Mouse (Mus musculus): ENCODE results near the gene Ascl2. TPM values are rescaled to one million over a fixed set of nuclear protein-coding genes. Genes with fewer than 3 reads are reported as not detected.

The Ascl2 gene
- 0.29 and 0.51 TPM in 2 replicates for polyA plus RNA-seq (2016; fragmentation: Nextera tagmentation; extraction: Ambion mirVana)

- Histone ChIP-seq H3K27ac (no peak within 1 kb of the TSS), H3K4me2 (replicated peaks) (peak within 1 kb of the TSS; percentile 97), H3K9ac (peak within 1 kb of the TSS; percentile 28; the same call in 1 of the 2 replicates), H3K27me3 (peaks cover 87% of the 10 kb centered on the region), H3K36me3 (no peaks in the 10 kb centered on the region), H3K9me3 (no peaks in the 10 kb centered on the region), H3K4me3 (peak within 1 kb of the TSS; percentile 42), H3K4me1 (peaks cover 19% of the 10 kb centered on the region)
- ATAC-seq (ENCODE audit: insufficient number of reproducible peaks, insufficient read depth, low FRiP score, low TSS enrichment), result peak; percentile 37
- WGBS, result under 1% methylated on average over 51 of the region's 51 CpGs
Measured at GRCm38 (mm10) chr7:142968809-142969511, at the start of gene Ascl2. Ascl2 (minus strand) TSS chr7:142969264.

GRCm38 (mm10) chr7:143017181-143017580, 48.1 kb upstream of the Ascl2 start:
- WGBS, result 75% methylated on average over 4 of the region's 4 CpGs
- Histone ChIP-seq H3K4me2 (replicated peaks) (no peak overlapping the region), H3K27me3 (no peaks in the 10 kb centered on the region), H3K4me3 (no peak overlapping the region), H3K9ac (no peak overlapping the region), H3K36me3 (no peaks in the 10 kb centered on the region), H3K27ac (no peak overlapping the region), H3K9me3 (no peaks in the 10 kb centered on the region), H3K4me1 (peaks cover 16% of the 10 kb centered on the region)
- no peak for ATAC-seq (ENCODE audit: insufficient number of reproducible peaks, insufficient read depth, low FRiP score, low TSS enrichment)

GRCm38 (mm10) chr7:143016424-143017142, 47.5 kb upstream of the Ascl2 start:
- peaks cover 13% of the 10 kb centered on the region for H3K4me1 ChIP-seq
- no peak overlapping the region for H3K4me3 ChIP-seq
- H3K9ac ChIP-seq, result no peak overlapping the region
- WGBS, result 49% methylated on average over 9 of the region's 9 CpGs
- H3K27ac ChIP-seq, result no peak overlapping the region
- no peak overlapping the region for H3K4me2 ChIP-seq (replicated peaks)
- H3K36me3 ChIP-seq, result no peaks in the 10 kb centered on the region
- no peaks in the 10 kb centered on the region for H3K9me3 ChIP-seq
- H3K27me3 ChIP-seq, result no peaks in the 10 kb centered on the region
- ATAC-seq (ENCODE audit: insufficient number of reproducible peaks, insufficient read depth, low FRiP score, low TSS enrichment), result no peak

GRCm38 (mm10) chr7:143015755-143016423, 46.8 kb upstream of the Ascl2 start:
- H3K27ac ChIP-seq, result no peak overlapping the region

GRCm38 (mm10) chr7:143014862-143015659, 46.0 kb upstream of the Ascl2 start:
- Histone ChIP-seq H3K9ac (no peak overlapping the region), H3K4me2 (replicated peaks) (no peak overlapping the region), H3K27me3 (no peaks in the 10 kb centered on the region), H3K4me1 (peaks cover 9% of the 10 kb centered on the region), H3K9me3 (no peaks in the 10 kb centered on the region), H3K4me3 (no peak overlapping the region), H3K36me3 (no peaks in the 10 kb centered on the region), H3K27ac (no peak overlapping the region)
- ATAC-seq (ENCODE audit: insufficient number of reproducible peaks, insufficient read depth, low FRiP score, low TSS enrichment), result no peak
- WGBS, result 87% methylated on average over 7 of the region's 7 CpGs

More at GRCm38 (mm10) chr7:143015755-143016423, 46.8 kb upstream of the Ascl2 start:
- Histone ChIP-seq H3K27me3 (no peaks in the 10 kb centered on the region), H3K9ac (no peak overlapping the region), H3K36me3 (no peaks in the 10 kb centered on the region), H3K4me3 (no peak overlapping the region), H3K4me1 (peaks cover 13% of the 10 kb centered on the region), H3K4me2 (replicated peaks) (no peak overlapping the region), H3K9me3 (no peaks in the 10 kb centered on the region)
- ATAC-seq (ENCODE audit: insufficient number of reproducible peaks, insufficient read depth, low FRiP score, low TSS enrichment), result no peak; the same call in 1 of the 2 replicates
- 25% methylated on average over 1 of the region's 1 CpGs for WGBS

GRCm38 (mm10) chr7:143013420-143014178, 44.5 kb upstream of the Ascl2 start:
- H3K27ac ChIP-seq, result no peak overlapping the region
- H3K4me2 ChIP-seq (replicated peaks), result no peak overlapping the region

GRCm38 (mm10) chr7:143012230-143012875, 43.3 kb upstream of the Ascl2 start:
- Histone ChIP-seq H3K4me1 (peaks cover 24% of the 10 kb centered on the region), H3K36me3 (no peaks in the 10 kb centered on the region), H3K9me3 (no peaks in the 10 kb centered on the region), H3K9ac (no peak overlapping the region), H3K27me3 (no peaks in the 10 kb centered on the region), H3K4me3 (no peak overlapping the region), H3K4me2 (replicated peaks) (no peak overlapping the region), H3K27ac (no peak overlapping the region)
- 87% methylated on average over 5 of the region's 5 CpGs for WGBS
- no peak for ATAC-seq (ENCODE audit: insufficient number of reproducible peaks, insufficient read depth, low FRiP score, low TSS enrichment)

More at GRCm38 (mm10) chr7:143013420-143014178, 44.5 kb upstream of the Ascl2 start:
- H3K4me3 ChIP-seq, result no peak overlapping the region
- no peak overlapping the region for H3K9ac ChIP-seq
- H3K4me1 ChIP-seq, result peaks cover 19% of the 10 kb centered on the region
- no peaks in the 10 kb centered on the region for H3K27me3 ChIP-seq
- H3K9me3 ChIP-seq, result no peaks in the 10 kb centered on the region
- ATAC-seq (ENCODE audit: insufficient number of reproducible peaks, insufficient read depth, low FRiP score, low TSS enrichment), result no peak
- WGBS, result 67% methylated on average over 8 of the region's 8 CpGs
- H3K36me3 ChIP-seq, result no peaks in the 10 kb centered on the region

- Histone ChIP-seq H3K27me3 (no peaks in the 10 kb centered on the region), H3K9ac (no peak overlapping the region), H3K4me1 (peaks cover 25% of the 10 kb centered on the region), H3K36me3 (no peaks in the 10 kb centered on the region), H3K9me3 (no peaks in the 10 kb centered on the region), H3K4me3 (no peak overlapping the region), H3K4me2 (replicated peaks) (no peak overlapping the region), H3K27ac (no peak overlapping the region)
- ATAC-seq (ENCODE audit: insufficient number of reproducible peaks, insufficient read depth, low FRiP score, low TSS enrichment), result no peak
- 83% methylated on average over 1 of the region's 1 CpGs for WGBS
Measured at GRCm38 (mm10) chr7:143011226-143011625, 42.2 kb upstream of the Ascl2 start.

- ATAC-seq (ENCODE audit: insufficient number of reproducible peaks, insufficient read depth, low FRiP score, low TSS enrichment), result no peak
- H3K36me3 ChIP-seq, result no peaks in the 10 kb centered on the region
- H3K4me3 ChIP-seq, result no peak overlapping the region
- H3K27ac ChIP-seq, result peak overlapping the region; percentile 96
- 90% methylated on average over 4 of the region's 4 CpGs for WGBS
- no peaks in the 10 kb centered on the region for H3K9me3 ChIP-seq
- no peaks in the 10 kb centered on the region for H3K27me3 ChIP-seq
- H3K4me1 ChIP-seq, result peaks cover 21% of the 10 kb centered on the region
- H3K4me2 ChIP-seq (replicated peaks), result no peak overlapping the region
- no peak overlapping the region for H3K9ac ChIP-seq
Measured at GRCm38 (mm10) chr7:143009996-143010395, 40.9 kb upstream of the Ascl2 start.

GRCm38 (mm10) chr7:143008996-143009665, 40.1 kb upstream of the Ascl2 start:
- Histone ChIP-seq H3K9ac (no peak overlapping the region), H3K4me1 (peaks cover 21% of the 10 kb centered on the region), H3K27ac (peak overlapping the region; percentile 96), H3K36me3 (no peaks in the 10 kb centered on the region), H3K27me3 (no peaks in the 10 kb centered on the region), H3K9me3 (no peaks in the 10 kb centered on the region), H3K4me3 (no peak overlapping the region), H3K4me2 (replicated peaks) (peak overlapping the region; percentile 26; the same call in 1 of the 2 replicates)
- 23% methylated on average over 3 of the region's 4 CpGs for WGBS
- ATAC-seq (ENCODE audit: insufficient number of reproducible peaks, insufficient read depth, low FRiP score, low TSS enrichment), result peak; percentile 42; the same call in 1 of the 2 replicates
